Mouse (Mus musculus): ENCODE measurements around the gene Zfp287. TPM values are rescaled to one million over a fixed set of nuclear protein-coding genes. Genes with fewer than 3 reads are reported as not detected.

Zfp287 gene
- polyA plus RNA-seq, 1 experiment from 2014 or later: 18.5 TPM

GRCm38 (mm10) chr11:62728276-62728675, 3.4 kb downstream of the Zfp287 start:
- ATAC-seq (ENCODE audit: low FRiP score): no peak
- DNase-seq (ENCODE audit: low spot score): no peak
- no peaks in the 10 kb centered on the region for H3K27me3 ChIP-seq (ENCODE audit: control insufficient read depth, insufficient read depth, low read length)
- no peaks in the 10 kb centered on the region for H3K9me3 ChIP-seq (ENCODE audit: control insufficient read depth, low read length)
- no peak overlapping the region for H3K4me2 ChIP-seq (replicated peaks)
- peaks cover 12% of the 10 kb centered on the region for H3K4me1 ChIP-seq (replicated peaks; ENCODE audit: control insufficient read depth, insufficient read depth, low read length)
- H3K4me3 ChIP-seq (replicated peaks; ENCODE audit: low read length): no peak overlapping the region
- no peak overlapping the region for H3K27ac ChIP-seq
- H3K36me3 ChIP-seq (replicated peaks; ENCODE audit: control insufficient read depth, insufficient read depth): peaks cover 52% of the 10 kb centered on the region
- H3K9ac ChIP-seq: no peak overlapping the region
- WGBS: 94% methylated on average over 8 of the region's 8 CpGs

- Histone ChIP-seq H3K4me2 (replicated peaks) (no peak overlapping the region), H3K27me3 (ENCODE audit: control insufficient read depth, insufficient read depth, low read length) (no peaks in the 10 kb centered on the region), H3K4me3 (replicated peaks; ENCODE audit: low read length) (no peak overlapping the region), H3K9me3 (ENCODE audit: control insufficient read depth, low read length) (no peaks in the 10 kb centered on the region), H3K9ac (no peak overlapping the region), H3K4me1 (replicated peaks; ENCODE audit: control insufficient read depth, insufficient read depth, low read length) (no peaks in the 10 kb centered on the region), H3K27ac (no peak overlapping the region), H3K36me3 (replicated peaks; ENCODE audit: control insufficient read depth, insufficient read depth) (peaks cover 65% of the 10 kb centered on the region)
- WGBS: 84% methylated on average over 5 of the region's 5 CpGs
- ATAC-seq (ENCODE audit: low FRiP score) (no peak), DNase-seq (ENCODE audit: low spot score) (no peak)
Measured at GRCm38 (mm10) chr11:62710657-62711056, 21.0 kb downstream of the Zfp287 start.

GRCm38 (mm10) chr11:62708252-62708651, 23.5 kb downstream of the Zfp287 start:
- no peaks in the 10 kb centered on the region for H3K9me3 ChIP-seq (ENCODE audit: control insufficient read depth, low read length)
- no peak overlapping the region for H3K4me2 ChIP-seq (replicated peaks)
- H3K36me3 ChIP-seq (replicated peaks; ENCODE audit: control insufficient read depth, insufficient read depth): peaks cover 45% of the 10 kb centered on the region
- no peak overlapping the region for H3K27ac ChIP-seq
- no peak for DNase-seq (ENCODE audit: low spot score)
- H3K4me3 ChIP-seq (replicated peaks; ENCODE audit: low read length): no peak overlapping the region
- 88% methylated on average over 7 of the region's 7 CpGs for WGBS
- no peak for ATAC-seq (ENCODE audit: low FRiP score)
- H3K27me3 ChIP-seq (ENCODE audit: control insufficient read depth, insufficient read depth, low read length): no peaks in the 10 kb centered on the region
- no peak overlapping the region for H3K9ac ChIP-seq
- H3K4me1 ChIP-seq (replicated peaks; ENCODE audit: control insufficient read depth, insufficient read depth, low read length): no peaks in the 10 kb centered on the region

- DNase-seq (ENCODE audit: low spot score) (no peak), ATAC-seq (ENCODE audit: low FRiP score) (no peak)
- no peak overlapping the region for H3K9ac ChIP-seq
- 92% methylated on average over 2 of the region's 2 CpGs for WGBS
- H3K4me1 ChIP-seq (replicated peaks; ENCODE audit: control insufficient read depth, insufficient read depth, low read length): no peaks in the 10 kb centered on the region
- no peak overlapping the region for H3K4me2 ChIP-seq (replicated peaks)
- no peaks in the 10 kb centered on the region for H3K9me3 ChIP-seq (ENCODE audit: control insufficient read depth, low read length)
- no peak overlapping the region for H3K4me3 ChIP-seq (replicated peaks; ENCODE audit: low read length)
- no peaks in the 10 kb centered on the region for H3K27me3 ChIP-seq (ENCODE audit: control insufficient read depth, insufficient read depth, low read length)
- H3K27ac ChIP-seq: no peak overlapping the region
- peaks cover 25% of the 10 kb centered on the region for H3K36me3 ChIP-seq (replicated peaks; ENCODE audit: control insufficient read depth, insufficient read depth)
Measured at GRCm38 (mm10) chr11:62706141-62706540, 25.6 kb downstream of the Zfp287 start.

- no peaks in the 10 kb centered on the region for H3K36me3 ChIP-seq (replicated peaks; ENCODE audit: control insufficient read depth, insufficient read depth)
- H3K4me1 ChIP-seq (replicated peaks; ENCODE audit: control insufficient read depth, insufficient read depth, low read length): no peaks in the 10 kb centered on the region
- no peaks in the 10 kb centered on the region for H3K27me3 ChIP-seq (ENCODE audit: control insufficient read depth, insufficient read depth, low read length)
- no peak for ATAC-seq (ENCODE audit: low FRiP score)
- H3K4me2 ChIP-seq (replicated peaks): no peak overlapping the region
- no peaks in the 10 kb centered on the region for H3K9me3 ChIP-seq (ENCODE audit: control insufficient read depth, low read length)
- no peak overlapping the region for H3K9ac ChIP-seq
- 83% methylated on average over 1 of the region's 1 CpGs for WGBS
- H3K27ac ChIP-seq: no peak overlapping the region
- no peak overlapping the region for H3K4me3 ChIP-seq (replicated peaks; ENCODE audit: low read length)
- no peak for DNase-seq (ENCODE audit: low spot score)
Measured at GRCm38 (mm10) chr11:62701218-62701617, 30.5 kb downstream of the Zfp287 start.

- Histone ChIP-seq H3K9me3 (ENCODE audit: control insufficient read depth, low read length) (no peaks in the 10 kb centered on the region), H3K9ac (no peak overlapping the region), H3K36me3 (replicated peaks; ENCODE audit: control insufficient read depth, insufficient read depth) (no peaks in the 10 kb centered on the region), H3K4me2 (replicated peaks) (no peak overlapping the region), H3K27me3 (ENCODE audit: control insufficient read depth, insufficient read depth, low read length) (no peaks in the 10 kb centered on the region), H3K27ac (no peak overlapping the region), H3K4me1 (replicated peaks; ENCODE audit: control insufficient read depth, insufficient read depth, low read length) (no peaks in the 10 kb centered on the region), H3K4me3 (replicated peaks; ENCODE audit: low read length) (no peak overlapping the region)
- no peak for DNase-seq (ENCODE audit: low spot score)
- WGBS: 69% methylated on average over 4 of the region's 4 CpGs
- no peak for ATAC-seq (ENCODE audit: low FRiP score)
Measured at GRCm38 (mm10) chr11:62699749-62700148, 32.0 kb downstream of the Zfp287 start.

- Histone ChIP-seq H3K27me3 (ENCODE audit: control insufficient read depth, insufficient read depth, low read length) (no peaks in the 10 kb centered on the region), H3K36me3 (replicated peaks; ENCODE audit: control insufficient read depth, insufficient read depth) (no peaks in the 10 kb centered on the region), H3K9me3 (ENCODE audit: control insufficient read depth, low read length) (no peaks in the 10 kb centered on the region), H3K4me3 (replicated peaks; ENCODE audit: low read length) (no peak overlapping the region), H3K4me1 (replicated peaks; ENCODE audit: control insufficient read depth, insufficient read depth, low read length) (no peaks in the 10 kb centered on the region), H3K27ac (no peak overlapping the region), H3K4me2 (replicated peaks) (no peak overlapping the region), H3K9ac (no peak overlapping the region)
- WGBS: 96% methylated on average over 8 of the region's 8 CpGs
- DNase-seq (ENCODE audit: low spot score) (no peak), ATAC-seq (ENCODE audit: low FRiP score) (no peak)
Measured at GRCm38 (mm10) chr11:62695126-62695525, 36.6 kb downstream of the Zfp287 start.

GRCm38 (mm10) chr11:62693299-62694184, 38.2 kb downstream of the Zfp287 start:
- H3K4me3 ChIP-seq (replicated peaks; ENCODE audit: low read length): no peak overlapping the region
- H3K4me2 ChIP-seq (replicated peaks): no peak overlapping the region
- no peaks in the 10 kb centered on the region for H3K9me3 ChIP-seq (ENCODE audit: control insufficient read depth, low read length)
- no peaks in the 10 kb centered on the region for H3K36me3 ChIP-seq (replicated peaks; ENCODE audit: control insufficient read depth, insufficient read depth)
- DNase-seq (ENCODE audit: low spot score) (peak; percentile 90), ATAC-seq (ENCODE audit: low FRiP score) (peak; percentile 75)
- no peak overlapping the region for H3K27ac ChIP-seq
- no peaks in the 10 kb centered on the region for H3K4me1 ChIP-seq (replicated peaks; ENCODE audit: control insufficient read depth, insufficient read depth, low read length)
- WGBS: 25% methylated on average over 9 of the region's 11 CpGs
- no peaks in the 10 kb centered on the region for H3K27me3 ChIP-seq (ENCODE audit: control insufficient read depth, insufficient read depth, low read length)
- H3K9ac ChIP-seq: peak overlapping the region; percentile 31; the same call in 1 of the 2 replicates

GRCm38 (mm10) chr11:62691592-62691991, 40.1 kb downstream of the Zfp287 start:
- DNase-seq (ENCODE audit: low spot score): no peak
- no peak for ATAC-seq (ENCODE audit: low FRiP score)
- WGBS: 89% methylated on average over 3 of the region's 3 CpGs
- H3K27ac ChIP-seq: no peak overlapping the region
- H3K4me1 ChIP-seq (replicated peaks; ENCODE audit: control insufficient read depth, insufficient read depth, low read length): no peaks in the 10 kb centered on the region
- no peak overlapping the region for H3K4me2 ChIP-seq (replicated peaks)
- H3K36me3 ChIP-seq (replicated peaks; ENCODE audit: control insufficient read depth, insufficient read depth): no peaks in the 10 kb centered on the region
- H3K27me3 ChIP-seq (ENCODE audit: control insufficient read depth, insufficient read depth, low read length): no peaks in the 10 kb centered on the region
- no peak overlapping the region for H3K9ac ChIP-seq
- H3K9me3 ChIP-seq (ENCODE audit: control insufficient read depth, low read length): no peaks in the 10 kb centered on the region
- H3K4me3 ChIP-seq (replicated peaks; ENCODE audit: low read length): no peak overlapping the region

Data from hindbrain, embryonic 14.5 days (tissue).